1 mouse cellular context compared by ENCODE assay signal in the genomic region with DNA sequence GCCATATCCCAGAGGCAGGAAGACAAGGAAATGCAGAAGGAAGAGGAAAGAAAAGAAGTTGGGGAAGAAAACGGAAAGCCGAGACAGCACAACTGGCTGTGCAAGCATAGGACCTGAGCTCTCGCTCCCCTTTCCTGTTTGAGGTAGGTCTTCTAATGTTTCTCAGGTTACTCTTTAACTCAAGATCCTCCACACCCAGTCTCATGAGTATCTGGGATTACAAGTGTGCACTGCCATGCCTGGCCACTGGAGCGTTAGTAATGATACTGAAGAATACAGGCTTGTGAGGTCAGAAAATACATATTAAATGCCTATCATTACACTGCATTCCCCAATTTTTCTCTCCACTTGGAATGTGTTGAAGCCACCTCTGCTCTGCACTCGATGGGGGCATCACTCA.
A peak's percentile ranks its signal among the peaks of the same experiment; 100 is the strongest.
TF ChIP-seq lines count a peak whose summit lies in the region.

No protein-coding gene starts in this region.

TF ChIP-seq in MEL, 35 proteins besides CTCF, POLR2A, EP300 and RAD21:
- TF ChIP-seq ZNF384 (IDR thresholded peaks at IDR 0.05; ENCODE audit: low read depth, low read length) (peak; percentile 57; the same call in 1 of the 2 replicates), ZKSCAN1 (IDR thresholded peaks at IDR 0.05; ENCODE audit: low read depth, low read length) (no peak), ETS1 (IDR thresholded peaks at IDR 0.05; ENCODE audit: low read depth, low read length) (no peak), UBTF (IDR thresholded peaks at IDR 0.05; ENCODE audit: borderline replicate concordance, insufficient read depth, low read depth, low read length) (no peak), MAFK (IDR thresholded peaks at IDR 0.05; ENCODE audit: borderline replicate concordance, low read depth, low read length) (no peak)
